Mouse (Mus musculus) CD4-positive, CD25-positive, alpha-beta regulatory T cell (primary cell): ENCODE measurements around the gene Ywhag. TPM values are rescaled to one million over a fixed set of nuclear protein-coding genes. Genes with fewer than 3 reads are reported as not detected.

Experiments
- polyA plus RNA-seq: library from polyadenylated mRNA; unstranded; fragments of 100-300 nt; shearing (Covaris generic); gene quantifications from one replicate; pipeline ENCODE4 v1.2.1, GENCODE M21; 2017

The Ywhag gene
- 53.7 TPM for polyA plus RNA-seq

DNA sequence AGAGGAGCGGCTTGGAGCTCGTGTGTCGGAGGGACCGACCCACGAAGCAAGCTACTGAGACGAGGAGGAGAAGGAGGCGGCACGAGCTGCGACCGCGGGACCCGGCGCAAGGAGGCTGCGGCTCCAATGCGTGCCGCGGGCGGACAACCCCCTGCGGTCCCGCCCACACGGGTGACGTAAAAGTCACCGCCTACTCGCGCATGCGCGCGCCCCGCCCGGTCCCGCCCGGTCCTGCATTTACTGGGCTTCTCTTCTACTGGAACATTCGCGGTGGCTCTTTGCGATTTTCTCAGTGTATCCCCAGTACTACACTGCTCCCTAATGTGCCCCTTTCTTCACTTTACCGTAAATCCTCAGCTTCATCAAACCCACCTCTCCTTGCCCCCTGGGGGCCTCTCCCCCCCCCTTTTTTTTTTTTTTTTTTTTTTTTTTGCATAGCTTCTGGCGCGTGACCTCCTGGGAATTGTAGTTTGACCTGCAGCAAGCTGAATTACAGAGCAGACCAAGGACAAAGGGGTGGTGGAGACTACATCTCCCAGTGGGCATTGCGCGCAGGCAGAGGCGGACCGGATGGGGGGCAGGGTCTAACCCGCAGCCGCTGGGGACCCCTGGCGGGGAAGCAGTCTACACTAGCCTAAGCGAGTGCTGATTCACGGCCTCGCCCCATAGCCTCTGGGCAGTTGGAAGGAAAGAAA lies at the start of gene Ywhag:
TSS of gene Ywhag (minus strand) at position 136 of the 695 bp plus-strand sequence.

DNA sequence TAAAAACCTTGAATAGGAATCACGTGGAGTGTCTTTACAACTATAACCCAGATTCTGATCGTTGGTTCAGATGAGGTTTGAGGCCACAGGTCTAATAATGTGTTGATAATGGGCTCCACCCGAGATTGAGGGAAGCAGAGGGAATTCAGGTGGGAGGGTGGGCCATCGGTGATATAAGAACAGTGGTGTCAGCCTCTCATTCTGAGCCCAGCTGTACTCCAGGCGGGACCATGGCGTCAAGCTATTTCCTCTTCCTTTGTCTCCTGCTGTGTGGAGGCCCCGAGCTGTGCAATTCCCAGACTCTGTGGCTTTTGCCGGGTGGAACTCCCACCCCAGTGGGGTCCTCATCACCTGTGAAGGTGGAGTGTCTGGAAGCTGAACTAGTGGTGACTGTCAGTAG lies 45.5 kb upstream of the Ywhag start, which contains the start of gene Zp3:
TSS of gene Zp3 (plus strand) at position 196 of the 400 bp plus-strand sequence.

DNA sequence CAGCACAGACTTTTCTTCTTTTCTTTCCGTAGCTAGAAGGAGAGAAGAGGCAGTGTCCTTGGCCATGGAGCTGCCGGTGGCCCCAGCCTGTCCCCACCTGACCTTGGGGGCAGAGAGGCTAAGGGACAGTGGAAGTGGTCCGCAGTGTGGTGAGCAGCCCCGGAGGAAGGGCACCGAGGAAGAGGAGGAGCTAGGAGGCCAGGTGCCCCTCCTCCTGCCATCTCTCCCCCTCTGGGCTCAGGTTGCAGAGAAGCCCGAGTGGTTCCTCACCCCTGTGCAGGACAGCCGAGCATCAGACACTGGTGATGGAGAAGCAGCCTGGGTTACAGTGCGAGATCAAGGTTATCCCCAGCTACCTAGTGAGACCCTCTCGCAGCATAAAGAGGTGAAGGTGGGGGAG lies 39.9 kb upstream of the Ywhag start, which contains the start of gene Ssc4d:
TSS of gene Ssc4d (minus strand) at position 167 of the 400 bp plus-strand sequence.

DNA sequence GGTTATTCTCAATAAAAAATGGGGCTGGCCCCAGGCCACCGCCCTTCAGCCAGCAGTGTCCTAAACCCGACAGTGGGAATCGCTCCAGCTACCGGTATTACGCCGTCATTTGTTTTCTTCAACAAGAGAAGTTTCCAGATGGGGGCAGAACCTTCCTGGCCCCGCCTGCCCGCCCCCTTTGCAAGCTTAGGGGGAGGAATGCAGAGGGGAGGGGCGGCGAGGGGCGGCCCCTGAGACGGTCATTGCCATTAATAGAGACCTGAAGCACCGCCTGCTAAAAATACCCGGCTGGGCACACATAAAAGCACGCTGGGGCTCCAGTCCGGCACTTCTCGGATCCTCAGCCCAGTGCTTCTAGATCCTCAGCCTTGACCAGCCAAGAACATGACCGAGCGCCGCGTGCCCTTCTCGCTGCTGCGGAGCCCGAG lies 46.7 kb downstream of the Ywhag start, which contains the start of gene Hspb1:
TSS of gene Hspb1 (plus strand) at position 245 of the 428 bp plus-strand sequence.

Other genes starting within 250 kb of the Ywhag start
- gene Tmem120a, start 190.2 kb downstream of the Ywhag start, polyA plus RNA-seq: 53.9 TPM
- 0.85 TPM for gene Styxl1, start 156.2 kb downstream of the Ywhag start, polyA plus RNA-seq
- 491 TPM for gene Mdh2, start 156.1 kb downstream of the Ywhag start, polyA plus RNA-seq
- gene Srrm3, start 127.7 kb downstream of the Ywhag start, polyA plus RNA-seq: 0.18 TPM
- gene Hspb1, start 46.7 kb downstream of the Ywhag start, polyA plus RNA-seq: 2.0 TPM
- gene Ssc4d, start 39.9 kb upstream of the Ywhag start, polyA plus RNA-seq: 0.81 TPM
- not detected for gene Zp3, start 45.5 kb upstream of the Ywhag start, polyA plus RNA-seq
- gene Dtx2, start 60.2 kb upstream of the Ywhag start, polyA plus RNA-seq: 23.8 TPM
- gene Upk3b, start 103.9 kb upstream of the Ywhag start, polyA plus RNA-seq: not detected
- gene Upk3bl, start 119.9 kb upstream of the Ywhag start, polyA plus RNA-seq: not detected
- 2.4 TPM for gene Rasa4, start 149.3 kb upstream of the Ywhag start, polyA plus RNA-seq
- gene Polr2j, start 182.0 kb upstream of the Ywhag start, polyA plus RNA-seq: 142 TPM
- 50.5 TPM for gene Lrwd1, start 201.5 kb upstream of the Ywhag start, polyA plus RNA-seq
- 62.5 TPM for gene Alkbh4, start 201.5 kb upstream of the Ywhag start, polyA plus RNA-seq
- 78.1 TPM for gene Orai2, start 236.1 kb upstream of the Ywhag start, polyA plus RNA-seq